Mouse (Mus musculus) kidney, postnatal 0 days (tissue): Measurements from ENCODE around the gene Commd8. TPM values are rescaled to one million over a fixed set of nuclear protein-coding genes. Genes with fewer than 3 reads are reported as not detected.
A peak's percentile ranks its signal among the peaks of the same experiment; 100 is the strongest.

Experiments used
- ATAC-seq: fragments of 200-750 bp; cut with Nextera tagmentation; replicated peaks from 2 replicates; pipeline ENCODE4 v1.8.0; 2017; ENCODE audit warnings: low read depth, moderate number of reproducible peaks, moderate TSS enrichment, moderate library complexity; ENCODE audit not compliant: low FRiP score
- DNase-seq: peaks from one replicate; pipeline ENCODE4 v3.0.0-alpha.2; 2016; ENCODE audit warnings: low spot score
- H3K27ac ChIP-seq: fragments of 300-500 bp; sonication (generic); 2 replicates; pipeline ENCODE4 v1.5.1; 2014; ENCODE audit warnings: mild to moderate bottlenecking
- H3K27me3 ChIP-seq: fragments of 300-500 bp; sonication (generic); 2 replicates; pipeline ENCODE4 v1.6.1; 2014; ENCODE audit warnings: low read length, mixed read lengths; ENCODE audit not compliant: insufficient read depth
- H3K36me3 ChIP-seq: fragments of 300-500 bp; sonication (generic); 2 replicates; pipeline ENCODE4 v1.6.1; 2014; ENCODE audit warnings: low read length, mixed read lengths; ENCODE audit not compliant: insufficient read depth
- H3K4me1 ChIP-seq: fragments of 300-500 bp; sonication (generic); replicated peaks from 2 replicates; pipeline ENCODE4 v1.6.1; 2014; ENCODE audit warnings: antibody characterized with exemption, low read length, mixed read lengths; ENCODE audit not compliant: insufficient read depth
- H3K4me2 ChIP-seq: fragments of 300-500 bp; sonication (generic); 2 replicates; pipeline ENCODE4 v1.6.1; 2014; ENCODE audit warnings: mild to moderate bottlenecking, low read length, moderate library complexity, mixed read lengths
- H3K4me3 ChIP-seq: fragments of 300-500 bp; sonication (generic); replicated peaks from 2 replicates; pipeline ENCODE4 v1.5.1; 2014; ENCODE audit warnings: low read depth, low read length
- H3K9ac ChIP-seq: fragments of 300-500 bp; sonication (generic); 2 replicates; pipeline ENCODE4 v1.6.1; 2014; ENCODE audit warnings: low read depth, low read length
- H3K9me3 ChIP-seq: fragments of 300-500 bp; sonication (generic); replicated peaks from 2 replicates; pipeline ENCODE4 v1.6.1; 2016; ENCODE audit warnings: low read length, inconsistent platforms, mixed read lengths
- CTCF ChIP-seq: IDR thresholded peaks from 2 replicates; pipeline ENCODE4 v1.5.1; 2016; ENCODE audit warnings: antibody characterized with exemption, low read depth, mild to moderate bottlenecking, moderate library complexity
- WGBS: fragments of 180-500 bp; shearing (Covaris S2); extraction: QIAGEN DNeasy Blood & Tissue Kit; methylation state at CpG from one replicate; pipeline ENCODE4 v1.1.7; 2014; 5-methylcytosine and 5-hydroxymethylcytosine counted together
- polyA plus RNA-seq: library from polyadenylated mRNA; unstranded; fragments of >200 nt; fragmentation: Nextera tagmentation; extraction: Ambion mirVana; gene quantifications from 2 replicates; pipeline ENCODE4 v1.2.1, GENCODE M21; 2015

The Commd8 gene
- polyA plus RNA-seq, 1 experiment from 2014 or later, result 163 TPM

- H3K9ac ChIP-seq, result no peak overlapping the region
- H3K4me2 ChIP-seq, result peak overlapping the region; percentile 93
- ATAC-seq (no peak), DNase-seq (no peak)
- H3K36me3 ChIP-seq, result no peaks in the 10 kb centered on the region
- WGBS, result 62% methylated on average over 2 of the region's 2 CpGs
- H3K27me3 ChIP-seq, result no peaks in the 10 kb centered on the region
- H3K4me3 ChIP-seq, result peak overlapping the region; percentile 74
- no peak for TF ChIP-seq CTCF
- H3K9me3 ChIP-seq, result no peaks in the 10 kb centered on the region
- H3K27ac ChIP-seq, result no peak overlapping the region
- H3K4me1 ChIP-seq, result no peaks in the 10 kb centered on the region; the same call in 1 of the 2 replicates
These were observed 36.5 kb upstream of the Commd8 start for GRCm38 (mm10) chr5:72204507-72204906.

- DNase-seq (peak; percentile 46), ATAC-seq (no peak)
- Histone ChIP-seq H3K27me3 (no peaks in the 10 kb centered on the region), H3K36me3 (no peaks in the 10 kb centered on the region), H3K9me3 (no peaks in the 10 kb centered on the region), H3K27ac (peak overlapping the region; percentile 68), H3K4me2 (peak overlapping the region; percentile 93), H3K4me3 (peak overlapping the region; percentile 74), H3K9ac (peak overlapping the region; percentile 66), H3K4me1 (no peaks in the 10 kb centered on the region; the same call in 1 of the 2 replicates)
- WGBS, result 6% methylated on average over 10 of the region's 10 CpGs
- no peak for TF ChIP-seq CTCF
These were observed 35.7 kb upstream of the Commd8 start for GRCm38 (mm10) chr5:72203734-72204073.

GRCm38 (mm10) chr5:72203028-72203733, 35.2 kb upstream of the Commd8 start:
- no peaks in the 10 kb centered on the region for H3K27me3 ChIP-seq
- H3K4me1 ChIP-seq, result no peaks in the 10 kb centered on the region; the same call in 1 of the 2 replicates
- H3K4me2 ChIP-seq, result peak overlapping the region; percentile 93
- peak; percentile 21; the same call in 1 of the 2 replicates for TF ChIP-seq CTCF
- peak overlapping the region; percentile 68 for H3K27ac ChIP-seq
- no peaks in the 10 kb centered on the region for H3K9me3 ChIP-seq
- H3K9ac ChIP-seq, result peak overlapping the region; percentile 66
- DNase-seq (peak; percentile 97), ATAC-seq (peak; percentile 99)
- WGBS, result under 1% methylated on average over 32 of the region's 32 CpGs
- H3K36me3 ChIP-seq, result no peaks in the 10 kb centered on the region
- peak overlapping the region; percentile 74 for H3K4me3 ChIP-seq

- Histone ChIP-seq H3K27me3 (no peaks in the 10 kb centered on the region), H3K9ac (no peak overlapping the region), H3K36me3 (no peaks in the 10 kb centered on the region), H3K27ac (no peak overlapping the region; the same call in 1 of the 2 replicates), H3K9me3 (no peaks in the 10 kb centered on the region), H3K4me3 (no peak overlapping the region), H3K4me1 (no peaks in the 10 kb centered on the region; the same call in 1 of the 2 replicates), H3K4me2 (no peak overlapping the region)
- ATAC-seq, result no peak
- WGBS, result 65% methylated on average over 10 of the region's 10 CpGs
- TF ChIP-seq CTCF, result no peak
- no peak for DNase-seq
These were observed 34.0 kb upstream of the Commd8 start for GRCm38 (mm10) chr5:72202016-72202415.

GRCm38 (mm10) chr5:72201600-72201999, 33.6 kb upstream of the Commd8 start:
- Histone ChIP-seq H3K4me1 (no peaks in the 10 kb centered on the region; the same call in 1 of the 2 replicates), H3K4me3 (no peak overlapping the region), H3K27me3 (no peaks in the 10 kb centered on the region), H3K27ac (no peak overlapping the region; the same call in 1 of the 2 replicates), H3K9me3 (no peaks in the 10 kb centered on the region), H3K9ac (no peak overlapping the region), H3K4me2 (no peak overlapping the region), H3K36me3 (no peaks in the 10 kb centered on the region)
- 45% methylated on average over 7 of the region's 7 CpGs for WGBS
- DNase-seq (no peak), ATAC-seq (no peak)
- no peak for TF ChIP-seq CTCF

GRCm38 (mm10) chr5:72195442-72195841, 27.5 kb upstream of the Commd8 start:
- no peak overlapping the region for H3K27ac ChIP-seq
- H3K9ac ChIP-seq, result no peak overlapping the region
- no peaks in the 10 kb centered on the region for H3K9me3 ChIP-seq
- H3K27me3 ChIP-seq, result no peaks in the 10 kb centered on the region
- no peaks in the 10 kb centered on the region for H3K36me3 ChIP-seq
- ATAC-seq (no peak), DNase-seq (no peak)
- no peak overlapping the region for H3K4me3 ChIP-seq
- no peak for TF ChIP-seq CTCF
- H3K4me2 ChIP-seq, result no peak overlapping the region
- no peaks in the 10 kb centered on the region for H3K4me1 ChIP-seq
- WGBS, result 84% methylated on average over 1 of the region's 1 CpGs

- TF ChIP-seq CTCF, result no peak
- 84% methylated on average over 5 of the region's 5 CpGs for WGBS
- no peaks in the 10 kb centered on the region for H3K4me1 ChIP-seq
- H3K9ac ChIP-seq, result no peak overlapping the region
- H3K27me3 ChIP-seq, result no peaks in the 10 kb centered on the region
- H3K4me2 ChIP-seq, result no peak overlapping the region
- no peaks in the 10 kb centered on the region for H3K9me3 ChIP-seq
- DNase-seq (no peak), ATAC-seq (no peak)
- H3K36me3 ChIP-seq, result no peaks in the 10 kb centered on the region
- H3K4me3 ChIP-seq, result no peak overlapping the region
- H3K27ac ChIP-seq, result no peak overlapping the region
These were observed 23.9 kb upstream of the Commd8 start for GRCm38 (mm10) chr5:72191932-72192331.
